Mouse (Mus musculus): ENCODE measurements around the gene Wdr62.
A peak's percentile ranks its signal among the peaks of the same experiment; 100 is the strongest.
"Not testable (repeated sequence)": the region's sequence is repeated elsewhere in the genome, so short reads cannot be mapped to it uniquely, and the experiment has no call there.

The Wdr62 gene

GRCm38 (mm10) chr7:30265041-30265440 is 15.2 kb downstream of the Wdr62 start:
- DNase-seq (ENCODE audit: low read depth): no peak

GRCm38 (mm10) chr7:30251956-30252954 is 28.0 kb downstream of the Wdr62 start:
- DNase-seq (ENCODE audit: low read depth): no peak

GRCm38 (mm10) chr7:30237374-30237773 is 42.8 kb downstream of the Wdr62 start:
- not testable (repeated sequence) for DNase-seq (ENCODE audit: low read depth)

- no peak for DNase-seq (ENCODE audit: low read depth)
These were observed 44.6 kb downstream of the Wdr62 start, which contains the start of gene Ovol3 for GRCm38 (mm10) chr7:30235625-30236024. Gene Ovol3, minus strand, starts transcription at chr7:30235725.

GRCm38 (mm10) chr7:30235091-30235490 is 45.1 kb downstream of the Wdr62 start:
- no peak for DNase-seq (ENCODE audit: low read depth)

GRCm38 (mm10) chr7:30234276-30234858 is 45.9 kb downstream of the Wdr62 start:
- no peak for DNase-seq (ENCODE audit: low read depth)

- DNase-seq (ENCODE audit: low read depth): no peak
These were observed 46.8 kb downstream of the Wdr62 start for GRCm38 (mm10) chr7:30233387-30233786.

GRCm38 (mm10) chr7:30232631-30233148 is 47.5 kb downstream of the Wdr62 start:
- peak; percentile 81 for DNase-seq (ENCODE audit: low read depth)

- DNase-seq (ENCODE audit: low read depth): peak; percentile 99
These were observed 48.4 kb downstream of the Wdr62 start, which contains the start of the genes Polr2i and Tbcb for GRCm38 (mm10) chr7:30231669-30232454. Gene Polr2i, plus strand, starts transcription at chr7:30231948. Gene Tbcb, minus strand, starts transcription at chr7:30232272.

GRCm38 (mm10) chr7:30231328-30231668 is 48.9 kb downstream of the Wdr62 start:
- DNase-seq (ENCODE audit: low read depth): peak; percentile 28

GRCm38 (mm10) chr7:30224206-30224605 is 56.0 kb downstream of the Wdr62 start:
- no peak for DNase-seq (ENCODE audit: low read depth)

GRCm38 (mm10) chr7:30222205-30222604 is 58.0 kb downstream of the Wdr62 start:
- DNase-seq (ENCODE audit: low read depth): no peak

GRCm38 (mm10) chr7:30221433-30221832 is 58.8 kb downstream of the Wdr62 start:
- no peak for DNase-seq (ENCODE audit: low read depth)

GRCm38 (mm10) chr7:30220008-30220356 is 60.2 kb downstream of the Wdr62 start:
- DNase-seq (ENCODE audit: low read depth): no peak

- no peak for DNase-seq (ENCODE audit: low read depth)
These were observed 60.8 kb downstream of the Wdr62 start for GRCm38 (mm10) chr7:30219293-30220007.

- no peak for DNase-seq (ENCODE audit: low read depth)
These were observed 62.9 kb downstream of the Wdr62 start for GRCm38 (mm10) chr7:30217277-30217676.

- peak; percentile 95 for DNase-seq (ENCODE audit: low read depth)
These were observed 63.5 kb downstream of the Wdr62 start for GRCm38 (mm10) chr7:30216723-30217151.

- DNase-seq (ENCODE audit: low read depth): no peak
These were observed 64.3 kb downstream of the Wdr62 start for GRCm38 (mm10) chr7:30215875-30216274.

GRCm38 (mm10) chr7:30213881-30214280 is 66.3 kb downstream of the Wdr62 start:
- DNase-seq (ENCODE audit: low read depth): no peak

GRCm38 (mm10) chr7:30211025-30211424 is 69.2 kb downstream of the Wdr62 start:
- DNase-seq (ENCODE audit: low read depth): no peak

GRCm38 (mm10) chr7:30206364-30206763 is 73.9 kb downstream of the Wdr62 start:
- not testable (repeated sequence) for DNase-seq (ENCODE audit: low read depth)

Data from NIH3T3 (cell line).